Mouse (Mus musculus): ENCODE results near the gene Uchl4. TPM values are rescaled to one million over a fixed set of nuclear protein-coding genes. Genes with fewer than 3 reads are reported as not detected.

Uchl4 gene
- polyA plus RNA-seq, 1 experiment from 2014 or later = 2.3 TPM

DNA sequence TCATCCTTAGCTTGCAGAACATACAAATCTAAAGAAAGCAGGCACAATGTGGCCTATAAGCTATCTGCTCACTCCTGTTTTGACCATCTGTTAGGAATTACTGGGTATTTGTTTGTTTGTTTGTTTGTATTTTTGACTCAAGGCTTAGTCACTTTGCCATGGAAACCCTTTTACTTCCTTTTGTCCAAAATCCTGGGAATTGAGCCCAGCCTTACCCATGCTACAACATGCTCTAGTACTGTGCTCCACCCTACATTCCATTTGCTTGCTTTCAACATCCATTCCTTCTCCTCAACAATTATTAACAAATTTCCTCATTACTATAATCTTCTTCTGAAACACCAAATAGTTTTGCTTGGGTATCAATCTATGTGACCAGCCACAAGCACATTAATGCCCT, 32.1 kb upstream of the Uchl4 start:
- no peak overlapping the region for H3K9ac ChIP-seq (replicated peaks; ENCODE audit: low read length)
- no peaks in the 10 kb centered on the region for H3K27me3 ChIP-seq (ENCODE audit: control insufficient read depth, insufficient read depth, low read length)
- ATAC-seq (replicated peaks; ENCODE audit: insufficient number of reproducible peaks, low FRiP score, low TSS enrichment, low read depth) (no peak), DNase-seq (ENCODE audit: low spot score) (no peak)
- H3K4me3 ChIP-seq (ENCODE audit: low read depth, low read length) = no peak overlapping the region
- H3K4me1 ChIP-seq (ENCODE audit: control insufficient read depth, insufficient read depth, low read length) = no peaks in the 10 kb centered on the region
- H3K36me3 ChIP-seq (replicated peaks; ENCODE audit: control insufficient read depth, insufficient read depth, low read depth, low read length) = no peaks in the 10 kb centered on the region
- H3K27ac ChIP-seq (replicated peaks; ENCODE audit: low read depth, low read length) = no peak overlapping the region
- no peaks in the 10 kb centered on the region for H3K9me3 ChIP-seq (replicated peaks; ENCODE audit: control insufficient read depth, low read length)
- no peak overlapping the region for H3K4me2 ChIP-seq (ENCODE audit: low read depth, low read length)

DNA sequence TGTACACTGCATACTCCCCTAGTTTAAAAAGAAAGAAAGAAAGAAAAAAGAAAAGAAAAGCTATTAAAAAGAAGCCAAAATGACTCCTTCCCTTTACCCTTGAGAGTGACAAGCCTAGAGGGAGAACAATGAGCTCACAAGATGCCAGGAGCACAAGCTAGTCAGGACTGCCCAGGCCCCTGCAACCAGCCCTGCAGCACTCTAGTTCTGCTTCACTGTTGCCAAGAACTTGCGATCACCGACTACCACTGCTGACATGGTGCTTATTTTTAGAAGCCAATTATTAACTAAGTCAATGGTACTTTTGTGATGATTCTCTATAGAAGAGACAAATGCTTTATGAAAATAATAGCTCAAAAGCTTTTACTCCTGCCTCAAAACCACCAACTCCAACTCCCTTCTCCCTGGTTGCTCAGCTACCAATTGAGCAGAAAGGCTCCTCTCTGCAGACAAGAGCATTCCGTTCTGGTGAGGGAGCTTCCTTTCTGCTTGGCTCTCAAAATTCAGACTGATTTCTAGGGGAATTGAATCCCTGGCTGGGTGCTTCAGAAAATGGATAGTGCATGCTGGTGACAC, 27.4 kb upstream of the Uchl4 start:
- DNase-seq (ENCODE audit: low spot score) (no peak), ATAC-seq (replicated peaks; ENCODE audit: insufficient number of reproducible peaks, low FRiP score, low TSS enrichment, low read depth) (no peak)
- Histone ChIP-seq H3K4me2 (ENCODE audit: low read depth, low read length) (no peak overlapping the region), H3K27me3 (ENCODE audit: control insufficient read depth, insufficient read depth, low read length) (no peaks in the 10 kb centered on the region), H3K9me3 (replicated peaks; ENCODE audit: control insufficient read depth, low read length) (no peaks in the 10 kb centered on the region), H3K4me1 (ENCODE audit: control insufficient read depth, insufficient read depth, low read length) (no peaks in the 10 kb centered on the region), H3K4me3 (ENCODE audit: low read depth, low read length) (no peak overlapping the region), H3K27ac (replicated peaks; ENCODE audit: low read depth, low read length) (no peak overlapping the region), H3K36me3 (replicated peaks; ENCODE audit: control insufficient read depth, insufficient read depth, low read depth, low read length) (no peaks in the 10 kb centered on the region), H3K9ac (replicated peaks; ENCODE audit: low read length) (no peak overlapping the region)
- WGBS = 88% methylated on average over 3 of the region's 3 CpGs

DNA sequence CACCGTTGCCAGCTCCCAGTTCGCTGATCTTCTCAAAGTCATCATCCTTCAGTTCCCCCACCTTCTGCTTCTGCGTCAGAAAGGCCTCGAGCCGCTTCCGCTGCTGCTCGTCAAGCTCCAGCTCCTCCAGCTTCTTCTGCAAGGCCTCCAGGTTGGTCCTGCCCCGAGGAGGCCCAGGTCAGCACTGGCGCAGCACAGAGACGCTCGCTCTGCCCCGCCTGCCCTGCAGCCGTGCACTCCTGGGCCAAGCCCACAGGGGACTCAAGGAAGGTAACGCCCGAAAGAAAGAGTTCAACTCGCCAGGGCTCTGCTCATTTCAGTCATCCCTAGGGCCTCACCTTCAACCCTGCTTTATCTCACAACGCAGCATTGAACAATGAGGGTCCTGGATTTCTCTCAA, 20.5 kb upstream of the Uchl4 start:
- Histone ChIP-seq H3K36me3 (replicated peaks; ENCODE audit: control insufficient read depth, insufficient read depth, low read depth, low read length) (no peaks in the 10 kb centered on the region), H3K4me2 (ENCODE audit: low read depth, low read length) (no peak overlapping the region), H3K4me1 (ENCODE audit: control insufficient read depth, insufficient read depth, low read length) (no peaks in the 10 kb centered on the region), H3K27ac (replicated peaks; ENCODE audit: low read depth, low read length) (no peak overlapping the region), H3K4me3 (ENCODE audit: low read depth, low read length) (no peak overlapping the region), H3K27me3 (ENCODE audit: control insufficient read depth, insufficient read depth, low read length) (no peaks in the 10 kb centered on the region), H3K9me3 (replicated peaks; ENCODE audit: control insufficient read depth, low read length) (no peaks in the 10 kb centered on the region), H3K9ac (replicated peaks; ENCODE audit: low read length) (no peak overlapping the region)
- no peak for DNase-seq (ENCODE audit: low spot score)
- ATAC-seq (replicated peaks; ENCODE audit: insufficient number of reproducible peaks, low FRiP score, low TSS enrichment, low read depth) = no peak
- whole genome bisulfite sequencing = 91% methylated on average over 17 of the region's 17 CpGs

DNA sequence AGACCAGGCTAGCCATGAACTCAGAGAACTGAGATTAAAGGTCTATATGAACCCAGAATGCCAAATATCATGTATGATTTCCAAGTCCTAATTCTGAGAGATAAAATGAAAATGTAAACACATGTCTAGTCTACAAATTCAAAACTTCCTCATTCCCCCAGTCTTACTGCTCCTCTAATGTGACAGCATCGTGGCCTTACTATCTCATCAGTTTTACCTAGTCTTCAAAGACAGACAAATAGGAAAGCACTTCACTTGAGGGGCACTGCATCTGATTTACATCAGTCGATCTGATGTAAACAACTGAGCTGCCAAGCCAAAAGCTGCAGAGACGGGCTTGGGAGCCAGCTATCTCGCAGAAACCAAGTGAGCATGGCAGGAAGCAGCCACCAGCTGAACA, 18.9 kb upstream of the Uchl4 start:
- WGBS = 79% methylated on average over 4 of the region's 4 CpGs
- DNase-seq (ENCODE audit: low spot score) (no peak), ATAC-seq (replicated peaks; ENCODE audit: insufficient number of reproducible peaks, low FRiP score, low TSS enrichment, low read depth) (no peak)
- no peak overlapping the region for H3K4me3 ChIP-seq (ENCODE audit: low read depth, low read length)
- H3K27ac ChIP-seq (replicated peaks; ENCODE audit: low read depth, low read length) = no peak overlapping the region
- no peaks in the 10 kb centered on the region for H3K4me1 ChIP-seq (ENCODE audit: control insufficient read depth, insufficient read depth, low read length)
- no peak overlapping the region for H3K9ac ChIP-seq (replicated peaks; ENCODE audit: low read length)
- no peaks in the 10 kb centered on the region for H3K27me3 ChIP-seq (ENCODE audit: control insufficient read depth, insufficient read depth, low read length)
- H3K9me3 ChIP-seq (replicated peaks; ENCODE audit: control insufficient read depth, low read length) = no peaks in the 10 kb centered on the region
- H3K36me3 ChIP-seq (replicated peaks; ENCODE audit: control insufficient read depth, insufficient read depth, low read depth, low read length) = no peaks in the 10 kb centered on the region
- no peak overlapping the region for H3K4me2 ChIP-seq (ENCODE audit: low read depth, low read length)

DNA sequence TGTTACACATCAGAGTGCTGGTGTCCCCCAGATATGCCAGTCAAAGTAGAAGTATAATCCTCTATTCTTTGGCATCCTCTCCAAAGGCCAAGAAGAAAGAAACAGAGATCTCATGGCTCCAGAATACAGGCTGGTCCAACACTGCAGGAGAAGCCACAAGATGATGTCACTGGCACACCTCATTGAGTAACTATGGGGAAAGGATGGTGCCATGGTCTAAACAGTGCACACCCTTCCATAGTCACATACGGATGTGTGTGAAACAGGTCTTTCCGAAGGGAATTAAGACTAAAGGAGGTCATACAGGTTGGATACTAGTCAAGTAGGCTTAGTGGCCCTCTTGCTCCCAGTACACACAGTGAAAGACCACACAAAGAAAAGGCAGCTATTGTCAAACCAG, 18.4 kb upstream of the Uchl4 start:
- Histone ChIP-seq H3K9ac (replicated peaks; ENCODE audit: low read length) (no peak overlapping the region), H3K4me1 (ENCODE audit: control insufficient read depth, insufficient read depth, low read length) (no peaks in the 10 kb centered on the region), H3K9me3 (replicated peaks; ENCODE audit: control insufficient read depth, low read length) (no peaks in the 10 kb centered on the region), H3K27me3 (ENCODE audit: control insufficient read depth, insufficient read depth, low read length) (no peaks in the 10 kb centered on the region), H3K4me3 (ENCODE audit: low read depth, low read length) (no peak overlapping the region), H3K27ac (replicated peaks; ENCODE audit: low read depth, low read length) (no peak overlapping the region), H3K36me3 (replicated peaks; ENCODE audit: control insufficient read depth, insufficient read depth, low read depth, low read length) (no peaks in the 10 kb centered on the region), H3K4me2 (ENCODE audit: low read depth, low read length) (no peak overlapping the region)
- DNase-seq (ENCODE audit: low spot score) (no peak), ATAC-seq (replicated peaks; ENCODE audit: insufficient number of reproducible peaks, low FRiP score, low TSS enrichment, low read depth) (no peak)
- 96% methylated on average over 2 of the region's 2 CpGs for WGBS

DNA sequence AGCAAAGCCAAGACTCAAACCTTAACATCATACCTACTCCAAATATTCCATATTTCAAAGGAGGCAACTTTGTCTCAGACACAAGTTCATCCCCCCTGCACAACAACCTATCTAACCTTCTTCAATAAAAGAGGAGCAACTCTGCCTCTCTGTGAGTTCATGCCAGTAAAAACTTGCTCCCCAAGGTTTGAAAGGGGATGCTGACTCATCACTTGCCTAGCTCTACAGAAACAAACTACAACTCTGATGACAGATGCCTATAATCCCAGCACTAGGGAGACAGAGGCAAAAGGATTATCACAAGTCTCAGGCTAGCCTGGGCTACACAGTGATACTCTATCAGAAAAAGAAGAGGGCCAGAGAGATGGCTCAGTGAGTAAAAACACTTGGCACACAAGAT, 17.1 kb upstream of the Uchl4 start:
- H3K27ac ChIP-seq (replicated peaks; ENCODE audit: low read depth, low read length) = no peak overlapping the region
- H3K4me2 ChIP-seq (ENCODE audit: low read depth, low read length) = no peak overlapping the region
- no peaks in the 10 kb centered on the region for H3K4me1 ChIP-seq (ENCODE audit: control insufficient read depth, insufficient read depth, low read length)
- H3K9me3 ChIP-seq (replicated peaks; ENCODE audit: control insufficient read depth, low read length) = no peaks in the 10 kb centered on the region
- H3K36me3 ChIP-seq (replicated peaks; ENCODE audit: control insufficient read depth, insufficient read depth, low read depth, low read length) = no peaks in the 10 kb centered on the region
- no peak overlapping the region for H3K9ac ChIP-seq (replicated peaks; ENCODE audit: low read length)
- no peak overlapping the region for H3K4me3 ChIP-seq (ENCODE audit: low read depth, low read length)
- no peaks in the 10 kb centered on the region for H3K27me3 ChIP-seq (ENCODE audit: control insufficient read depth, insufficient read depth, low read length)
- ATAC-seq (replicated peaks; ENCODE audit: insufficient number of reproducible peaks, low FRiP score, low TSS enrichment, low read depth) (no peak), DNase-seq (ENCODE audit: low spot score) (no peak)

DNA sequence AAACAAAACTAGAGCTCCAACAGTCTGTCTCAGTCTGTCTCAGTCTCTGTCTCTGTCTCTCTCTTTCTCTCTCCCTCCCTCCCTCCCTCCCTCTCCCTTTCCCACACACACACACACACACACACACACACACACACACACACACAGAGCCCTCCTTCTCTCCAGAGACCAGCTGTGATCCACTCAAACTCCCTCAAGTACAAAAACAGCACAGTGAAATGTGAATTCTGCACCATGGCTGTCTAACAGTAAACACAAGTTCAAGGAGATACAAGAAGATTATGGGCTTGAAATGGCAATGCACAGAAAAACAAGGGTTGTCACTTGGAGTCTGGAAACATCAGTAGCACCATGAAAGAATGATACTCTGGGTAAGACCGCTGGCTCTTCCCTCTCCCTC, 15.7 kb upstream of the Uchl4 start:
- H3K4me1 ChIP-seq (ENCODE audit: control insufficient read depth, insufficient read depth, low read length) = no peaks in the 10 kb centered on the region
- no peaks in the 10 kb centered on the region for H3K9me3 ChIP-seq (replicated peaks; ENCODE audit: control insufficient read depth, low read length)
- no peak overlapping the region for H3K9ac ChIP-seq (replicated peaks; ENCODE audit: low read length)
- H3K27me3 ChIP-seq (ENCODE audit: control insufficient read depth, insufficient read depth, low read length) = no peaks in the 10 kb centered on the region
- no peak overlapping the region for H3K27ac ChIP-seq (replicated peaks; ENCODE audit: low read depth, low read length)
- no peak for DNase-seq (ENCODE audit: low spot score)
- no peak overlapping the region for H3K4me2 ChIP-seq (ENCODE audit: low read depth, low read length)
- H3K36me3 ChIP-seq (replicated peaks; ENCODE audit: control insufficient read depth, insufficient read depth, low read depth, low read length) = no peaks in the 10 kb centered on the region
- H3K4me3 ChIP-seq (ENCODE audit: low read depth, low read length) = no peak overlapping the region
- no peak for ATAC-seq (replicated peaks; ENCODE audit: insufficient number of reproducible peaks, low FRiP score, low TSS enrichment, low read depth)
- WGBS = 57% methylated on average over 1 of the region's 1 CpGs

DNA sequence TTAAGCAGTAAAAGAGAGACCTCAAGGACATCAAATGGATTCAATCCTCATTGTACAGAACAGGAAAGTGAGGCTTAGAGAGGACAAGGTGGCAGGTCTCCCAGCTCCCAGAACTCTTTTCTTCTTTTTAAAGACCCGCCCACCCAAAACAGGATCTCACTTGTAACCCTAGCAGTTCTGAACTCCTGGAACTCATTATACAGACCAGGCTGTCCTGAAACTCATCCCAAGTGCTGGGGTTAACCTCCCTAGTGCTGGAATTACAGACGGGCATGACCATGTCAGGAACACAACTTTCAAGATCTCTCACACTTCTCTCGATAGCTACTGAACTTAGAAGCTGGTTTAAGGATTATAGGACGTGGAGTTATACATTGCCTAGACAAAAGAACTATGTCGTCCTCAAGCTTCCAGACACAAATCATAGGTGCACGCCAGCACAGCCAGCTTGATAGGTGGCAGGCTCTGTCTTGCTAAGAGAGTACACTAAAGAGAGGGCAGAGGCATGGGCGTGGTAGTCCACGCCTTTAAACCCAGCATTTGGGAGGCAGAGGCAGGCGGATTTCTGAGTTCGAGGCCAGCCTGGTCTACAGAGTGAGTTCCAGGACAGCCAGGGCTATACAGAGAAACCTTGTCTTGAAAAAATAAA, 15.1 kb upstream of the Uchl4 start:
- no peaks in the 10 kb centered on the region for H3K4me1 ChIP-seq (ENCODE audit: control insufficient read depth, insufficient read depth, low read length)
- no peak for ATAC-seq (replicated peaks; ENCODE audit: insufficient number of reproducible peaks, low FRiP score, low TSS enrichment, low read depth)
- no peak overlapping the region for H3K9ac ChIP-seq (replicated peaks; ENCODE audit: low read length)
- no peaks in the 10 kb centered on the region for H3K9me3 ChIP-seq (replicated peaks; ENCODE audit: control insufficient read depth, low read length)
- no peak overlapping the region for H3K27ac ChIP-seq (replicated peaks; ENCODE audit: low read depth, low read length)
- no peaks in the 10 kb centered on the region for H3K27me3 ChIP-seq (ENCODE audit: control insufficient read depth, insufficient read depth, low read length)
- WGBS = 68% methylated on average over 10 of the region's 10 CpGs
- H3K4me3 ChIP-seq (ENCODE audit: low read depth, low read length) = no peak overlapping the region
- no peaks in the 10 kb centered on the region for H3K36me3 ChIP-seq (replicated peaks; ENCODE audit: control insufficient read depth, insufficient read depth, low read depth, low read length)
- H3K4me2 ChIP-seq (ENCODE audit: low read depth, low read length) = no peak overlapping the region
- DNase-seq (ENCODE audit: low spot score) = peak; percentile 57
